Mouse (Mus musculus): ENCODE data around the gene Srcin1. TPM values are rescaled to one million over a fixed set of nuclear protein-coding genes. Genes with fewer than 3 reads are reported as not detected.

The Srcin1 gene
- polyA plus RNA-seq (2014; fragmentation: Nextera tagmentation; extraction: Ambion mirVana) = 0.49 and 0.64 TPM in 2 replicates

DNA sequence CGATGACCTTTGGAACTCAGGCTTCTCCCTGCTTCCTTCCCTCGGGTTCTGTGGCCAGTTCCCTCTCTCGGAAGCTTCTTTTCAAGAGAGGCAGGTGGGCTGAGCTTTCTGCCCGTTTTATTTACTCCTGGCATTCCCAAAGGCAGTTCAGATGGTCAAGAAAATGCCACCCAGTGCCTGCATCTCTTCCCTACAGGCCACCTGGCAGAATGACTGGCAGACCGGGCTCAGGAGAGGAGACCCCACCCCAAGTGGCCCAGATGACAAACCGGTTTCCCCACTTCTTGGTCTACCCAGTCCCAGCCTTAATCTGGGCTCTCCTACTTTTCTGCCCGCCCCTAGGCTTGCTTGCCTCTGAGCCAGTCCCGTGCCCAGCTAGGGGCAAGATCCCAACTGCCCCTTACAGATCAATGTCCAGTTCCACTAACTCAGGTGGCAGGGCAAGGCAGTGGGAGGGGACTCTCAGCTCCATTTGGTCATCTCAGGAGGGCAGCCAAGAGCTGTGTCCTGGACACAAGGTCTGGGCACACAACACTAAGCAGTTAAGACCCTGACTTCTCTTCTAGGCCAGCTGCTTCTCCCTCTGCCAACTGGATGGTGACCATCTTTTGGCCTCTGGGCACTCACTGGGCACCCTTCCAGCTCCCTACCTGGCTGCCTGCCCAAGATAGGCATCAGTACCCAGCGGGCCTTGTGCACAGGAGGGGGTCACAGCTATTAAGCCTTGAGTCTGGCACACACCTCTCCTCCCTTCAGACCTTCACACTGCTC is at the start of gene Srcin1:
Srcin1 (minus strand) TSS at position 51 of the 771 bp plus-strand sequence.
- WGBS = 30% methylated on average over 9 of the region's 9 CpGs
- peak within 1 kb of the TSS; percentile 55 for H3K9ac ChIP-seq (replicated peaks; ENCODE audit: low read depth, low read length)
- no peak within 1 kb of the TSS for H3K27ac ChIP-seq (ENCODE audit: low read length)
- H3K36me3 ChIP-seq (ENCODE audit: control insufficient read depth, insufficient read depth, low read length) = no peaks in the 10 kb centered on the region
- no peaks in the 10 kb centered on the region for H3K9me3 ChIP-seq (ENCODE audit: control insufficient read depth, low read depth, low read length)
- H3K27me3 ChIP-seq (ENCODE audit: control insufficient read depth, insufficient read depth, low read length) = peaks cover 26% of the 10 kb centered on the region
- peak within 1 kb of the TSS; percentile 57 for H3K4me3 ChIP-seq (ENCODE audit: low read depth, low read length)
- ATAC-seq (ENCODE audit: insufficient number of reproducible peaks, insufficient read depth, low FRiP score, low read depth) = peak; percentile 56; the same call in 1 of the 2 replicates
- H3K4me1 ChIP-seq (ENCODE audit: control insufficient read depth, insufficient read depth, low read length) = peaks cover 8% of the 10 kb centered on the region
- H3K4me2 ChIP-seq (replicated peaks; ENCODE audit: low read depth, low read length) = peak within 1 kb of the TSS; percentile 99

DNA sequence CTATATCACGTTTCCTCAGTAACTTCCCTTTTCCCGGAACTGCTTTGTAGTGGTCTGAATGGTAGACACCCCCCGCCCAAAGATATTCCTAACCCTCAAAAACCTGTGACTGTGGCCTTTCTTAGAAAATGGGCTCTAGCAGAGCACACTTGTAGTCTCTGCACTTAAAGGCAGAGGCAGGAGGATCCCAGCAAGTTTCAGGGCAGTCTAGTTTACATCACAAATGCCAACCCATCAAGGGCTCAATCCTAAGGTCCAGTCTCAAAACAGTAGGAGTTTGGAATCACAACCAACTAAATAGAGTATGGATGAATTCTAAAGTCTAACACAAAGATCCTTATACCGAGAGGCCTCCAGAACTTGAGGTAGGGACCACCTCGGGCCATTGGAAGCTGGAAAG is 49.6 kb upstream of the Srcin1 start:
- Histone ChIP-seq H3K9ac (replicated peaks; ENCODE audit: low read depth, low read length) (no peak overlapping the region), H3K27ac (ENCODE audit: low read length) (no peak overlapping the region), H3K4me3 (ENCODE audit: low read depth, low read length) (no peak overlapping the region), H3K4me1 (ENCODE audit: control insufficient read depth, insufficient read depth, low read length) (peaks cover 17% of the 10 kb centered on the region; the same call in 1 of the 2 replicates), H3K36me3 (ENCODE audit: control insufficient read depth, insufficient read depth, low read length) (no peaks in the 10 kb centered on the region), H3K27me3 (ENCODE audit: control insufficient read depth, insufficient read depth, low read length) (peaks cover 34% of the 10 kb centered on the region), H3K9me3 (ENCODE audit: control insufficient read depth, low read depth, low read length) (no peaks in the 10 kb centered on the region), H3K4me2 (replicated peaks; ENCODE audit: low read depth, low read length) (no peak overlapping the region)
- 76% methylated on average over 5 of the region's 5 CpGs for WGBS
- no peak for ATAC-seq (ENCODE audit: insufficient number of reproducible peaks, insufficient read depth, low FRiP score, low read depth)

DNA sequence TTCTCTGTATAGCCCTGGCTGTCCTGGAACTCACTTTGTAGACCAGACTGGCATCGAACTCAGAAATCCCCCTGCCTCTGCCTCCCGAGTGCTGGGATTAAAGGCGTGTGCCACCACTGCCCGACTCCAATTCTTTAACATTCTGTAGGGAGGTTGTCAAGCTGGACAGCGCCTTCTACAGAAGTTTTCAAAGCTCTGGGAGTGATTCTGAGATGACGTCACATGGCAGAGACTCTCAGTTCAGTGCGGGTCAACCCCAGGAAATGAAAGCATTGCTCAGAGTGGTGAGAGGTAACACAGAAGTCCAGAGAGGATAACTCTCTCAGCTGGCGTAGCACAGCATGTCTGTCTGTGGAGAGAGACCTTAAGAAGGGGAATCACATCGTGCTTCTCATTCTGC is 47.2 kb upstream of the Srcin1 start:
- ATAC-seq (ENCODE audit: insufficient number of reproducible peaks, insufficient read depth, low FRiP score, low read depth) = no peak
- peaks cover 22% of the 10 kb centered on the region; the same call in 1 of the 2 replicates for H3K27me3 ChIP-seq (ENCODE audit: control insufficient read depth, insufficient read depth, low read length)
- H3K27ac ChIP-seq (ENCODE audit: low read length) = no peak overlapping the region
- no peaks in the 10 kb centered on the region for H3K9me3 ChIP-seq (ENCODE audit: control insufficient read depth, low read depth, low read length)
- no peak overlapping the region for H3K4me2 ChIP-seq (replicated peaks; ENCODE audit: low read depth, low read length)
- H3K4me3 ChIP-seq (ENCODE audit: low read depth, low read length) = no peak overlapping the region
- no peak overlapping the region for H3K9ac ChIP-seq (replicated peaks; ENCODE audit: low read depth, low read length)
- no peaks in the 10 kb centered on the region for H3K36me3 ChIP-seq (ENCODE audit: control insufficient read depth, insufficient read depth, low read length)
- peaks cover 8% of the 10 kb centered on the region; the same call in 1 of the 2 replicates for H3K4me1 ChIP-seq (ENCODE audit: control insufficient read depth, insufficient read depth, low read length)
- WGBS = 60% methylated on average over 9 of the region's 9 CpGs

DNA sequence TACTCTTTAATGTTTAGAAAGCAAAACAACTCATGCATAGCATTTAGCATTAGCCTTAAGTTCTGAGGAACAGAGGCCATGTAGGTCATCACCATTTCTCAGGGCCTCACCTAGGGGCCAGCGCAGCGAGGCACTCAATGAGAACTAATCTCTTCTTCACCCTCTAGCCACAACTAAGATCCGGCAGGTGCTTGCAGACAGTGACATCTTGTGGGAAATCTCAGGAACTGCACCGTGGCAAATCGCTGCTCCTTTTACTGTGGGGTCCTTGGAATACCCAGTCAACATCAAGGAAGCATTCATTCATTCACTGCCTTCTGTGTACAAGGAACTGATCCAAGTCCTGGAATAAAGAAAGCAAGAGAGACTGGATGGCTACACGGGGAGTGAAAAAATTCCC is 46.5 kb upstream of the Srcin1 start:
- Histone ChIP-seq H3K9ac (replicated peaks; ENCODE audit: low read depth, low read length) (no peak overlapping the region), H3K4me2 (replicated peaks; ENCODE audit: low read depth, low read length) (no peak overlapping the region), H3K36me3 (ENCODE audit: control insufficient read depth, insufficient read depth, low read length) (no peaks in the 10 kb centered on the region), H3K27me3 (ENCODE audit: control insufficient read depth, insufficient read depth, low read length) (peaks cover 17% of the 10 kb centered on the region; the same call in 1 of the 2 replicates), H3K27ac (ENCODE audit: low read length) (no peak overlapping the region), H3K4me1 (ENCODE audit: control insufficient read depth, insufficient read depth, low read length) (0 out of 2 replicates have a peak, but pooled peaks cover 7% of the 10 kb centered on the region), H3K4me3 (ENCODE audit: low read depth, low read length) (no peak overlapping the region), H3K9me3 (ENCODE audit: control insufficient read depth, low read depth, low read length) (no peaks in the 10 kb centered on the region)
- 2% methylated on average over 6 of the region's 6 CpGs for WGBS
- no peak for ATAC-seq (ENCODE audit: insufficient number of reproducible peaks, insufficient read depth, low FRiP score, low read depth)

DNA sequence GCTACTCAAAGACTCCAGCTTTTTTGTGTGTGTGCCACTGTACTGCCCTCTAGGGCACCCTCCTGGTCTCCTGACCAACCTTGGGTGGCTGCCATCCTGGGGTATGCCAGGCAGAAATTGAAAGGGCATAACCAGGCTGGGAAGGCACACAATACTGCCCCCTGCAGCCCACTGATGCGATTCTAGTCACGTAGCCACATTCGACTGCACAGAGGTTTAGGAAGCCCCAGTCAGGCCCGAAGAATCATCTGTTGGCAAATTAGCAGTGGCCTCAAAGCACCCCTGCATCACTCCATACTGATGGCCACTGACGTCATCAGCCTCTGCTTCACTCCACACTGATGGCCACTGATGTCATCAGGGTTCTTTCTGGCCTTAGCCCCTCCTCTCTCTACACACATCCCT is 43.4 kb upstream of the Srcin1 start:
- no peaks in the 10 kb centered on the region for H3K36me3 ChIP-seq (ENCODE audit: control insufficient read depth, insufficient read depth, low read length)
- no peaks in the 10 kb centered on the region for H3K27me3 ChIP-seq (ENCODE audit: control insufficient read depth, insufficient read depth, low read length)
- H3K4me3 ChIP-seq (ENCODE audit: low read depth, low read length) = no peak overlapping the region
- WGBS = 45% methylated on average over 5 of the region's 5 CpGs
- H3K27ac ChIP-seq (ENCODE audit: low read length) = no peak overlapping the region
- H3K4me2 ChIP-seq (replicated peaks; ENCODE audit: low read depth, low read length) = no peak overlapping the region
- no peak for ATAC-seq (ENCODE audit: insufficient number of reproducible peaks, insufficient read depth, low FRiP score, low read depth)
- H3K9ac ChIP-seq (replicated peaks; ENCODE audit: low read depth, low read length) = no peak overlapping the region
- no peaks in the 10 kb centered on the region for H3K4me1 ChIP-seq (ENCODE audit: control insufficient read depth, insufficient read depth, low read length)
- no peaks in the 10 kb centered on the region for H3K9me3 ChIP-seq (ENCODE audit: control insufficient read depth, low read depth, low read length)

DNA sequence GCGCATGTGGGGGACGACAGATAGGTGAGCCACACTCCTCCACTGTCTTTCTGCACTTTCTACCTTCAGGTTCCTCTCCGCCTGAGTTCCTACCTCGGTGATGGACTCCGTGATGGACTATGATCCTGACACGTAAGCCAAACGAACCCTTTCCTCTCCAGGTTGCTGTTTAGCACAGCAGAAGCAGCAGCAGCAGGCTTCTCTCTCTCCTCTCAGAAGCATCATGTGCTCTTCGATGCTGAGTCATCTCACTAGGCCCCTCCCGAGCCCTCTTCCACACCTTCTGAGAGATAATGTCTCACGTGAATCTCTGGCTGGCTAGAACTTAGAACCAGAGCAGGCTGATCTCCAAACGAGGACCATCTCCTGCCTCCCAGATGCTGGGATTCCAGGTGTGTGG is 42.4 kb upstream of the Srcin1 start:
- Histone ChIP-seq H3K4me3 (ENCODE audit: low read depth, low read length) (no peak overlapping the region), H3K27me3 (ENCODE audit: control insufficient read depth, insufficient read depth, low read length) (no peaks in the 10 kb centered on the region), H3K4me1 (ENCODE audit: control insufficient read depth, insufficient read depth, low read length) (no peaks in the 10 kb centered on the region), H3K27ac (ENCODE audit: low read length) (no peak overlapping the region), H3K4me2 (replicated peaks; ENCODE audit: low read depth, low read length) (no peak overlapping the region), H3K9me3 (ENCODE audit: control insufficient read depth, low read depth, low read length) (no peaks in the 10 kb centered on the region), H3K36me3 (ENCODE audit: control insufficient read depth, insufficient read depth, low read length) (no peaks in the 10 kb centered on the region), H3K9ac (replicated peaks; ENCODE audit: low read depth, low read length) (no peak overlapping the region)
- ATAC-seq (ENCODE audit: insufficient number of reproducible peaks, insufficient read depth, low FRiP score, low read depth) = no peak
- WGBS = 30% methylated on average over 11 of the region's 11 CpGs

DNA sequence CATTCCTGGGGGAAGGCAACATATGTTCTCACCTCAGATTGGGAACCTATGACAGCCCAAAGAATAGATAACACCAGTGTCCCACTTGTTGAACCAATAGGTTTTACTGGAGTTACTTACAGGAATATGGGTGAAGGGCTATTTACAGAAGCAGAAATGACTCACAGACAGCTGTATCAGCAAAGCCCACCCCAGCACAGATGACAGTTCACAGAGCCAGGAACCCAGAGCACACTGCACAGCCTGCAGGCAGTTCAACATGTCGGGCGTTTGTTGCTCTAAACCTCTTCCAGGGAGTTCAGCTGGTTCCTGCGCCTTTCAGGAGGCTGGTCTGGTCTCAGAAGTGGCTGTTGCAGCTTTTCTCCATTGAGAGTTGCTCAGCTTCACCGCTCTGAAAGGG is 39.3 kb upstream of the Srcin1 start:
- Histone ChIP-seq H3K27me3 (ENCODE audit: control insufficient read depth, insufficient read depth, low read length) (no peaks in the 10 kb centered on the region), H3K4me1 (ENCODE audit: control insufficient read depth, insufficient read depth, low read length) (no peaks in the 10 kb centered on the region), H3K4me2 (replicated peaks; ENCODE audit: low read depth, low read length) (no peak overlapping the region), H3K4me3 (ENCODE audit: low read depth, low read length) (no peak overlapping the region), H3K36me3 (ENCODE audit: control insufficient read depth, insufficient read depth, low read length) (no peaks in the 10 kb centered on the region), H3K27ac (ENCODE audit: low read length) (no peak overlapping the region), H3K9ac (replicated peaks; ENCODE audit: low read depth, low read length) (no peak overlapping the region), H3K9me3 (ENCODE audit: control insufficient read depth, low read depth, low read length) (no peaks in the 10 kb centered on the region)
- ATAC-seq (ENCODE audit: insufficient number of reproducible peaks, insufficient read depth, low FRiP score, low read depth) = no peak
- 70% methylated on average over 4 of the region's 4 CpGs for WGBS

DNA sequence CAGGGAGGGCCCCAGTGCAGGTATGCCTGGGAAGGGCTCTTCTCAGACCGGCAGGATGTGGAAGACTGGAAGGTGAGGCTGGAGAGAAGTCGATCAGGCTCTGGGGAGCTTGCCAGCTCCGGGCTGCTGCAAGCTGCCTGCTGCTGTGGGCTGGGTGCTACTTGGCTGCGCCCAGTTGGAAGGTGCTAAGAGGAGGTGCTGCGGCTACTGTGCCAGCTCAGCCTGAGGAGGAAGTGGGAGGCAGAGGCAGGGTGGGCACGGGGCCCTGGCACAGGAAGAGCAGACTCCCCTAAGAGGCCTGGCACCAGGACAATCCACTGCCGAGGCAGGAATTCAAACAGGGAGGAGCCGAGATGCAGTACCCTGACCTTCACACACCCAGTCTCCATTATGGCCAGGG is 35.1 kb upstream of the Srcin1 start:
- Histone ChIP-seq H3K9ac (replicated peaks; ENCODE audit: low read depth, low read length) (no peak overlapping the region), H3K4me2 (replicated peaks; ENCODE audit: low read depth, low read length) (no peak overlapping the region), H3K27ac (ENCODE audit: low read length) (no peak overlapping the region), H3K4me3 (ENCODE audit: low read depth, low read length) (no peak overlapping the region), H3K4me1 (ENCODE audit: control insufficient read depth, insufficient read depth, low read length) (no peaks in the 10 kb centered on the region), H3K27me3 (ENCODE audit: control insufficient read depth, insufficient read depth, low read length) (no peaks in the 10 kb centered on the region), H3K36me3 (ENCODE audit: control insufficient read depth, insufficient read depth, low read length) (no peaks in the 10 kb centered on the region), H3K9me3 (ENCODE audit: control insufficient read depth, low read depth, low read length) (no peaks in the 10 kb centered on the region)
- no peak for ATAC-seq (ENCODE audit: insufficient number of reproducible peaks, insufficient read depth, low FRiP score, low read depth)
- 68% methylated on average over 8 of the region's 8 CpGs for WGBS

DNA sequence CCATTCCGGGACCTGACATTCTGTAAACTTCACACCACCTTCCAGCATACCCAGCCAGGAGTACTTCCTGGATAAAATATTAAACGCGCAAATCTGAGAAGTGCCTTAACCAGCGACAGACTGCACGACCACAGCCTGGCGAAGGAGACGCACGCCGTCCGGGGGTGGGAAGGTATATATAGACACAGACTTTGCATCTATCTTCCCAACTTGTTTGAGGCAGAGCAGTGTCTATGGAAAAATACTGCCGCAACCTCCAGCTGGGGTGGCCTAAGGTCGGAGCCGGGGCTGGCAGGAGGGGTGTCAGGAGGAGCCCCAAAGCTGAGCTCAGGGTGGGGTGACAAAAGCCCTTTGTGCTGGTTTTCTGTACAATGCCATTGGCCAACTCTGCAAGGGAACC is 33.8 kb upstream of the Srcin1 start:
- no peak overlapping the region for H3K4me3 ChIP-seq (ENCODE audit: low read depth, low read length)
- H3K27me3 ChIP-seq (ENCODE audit: control insufficient read depth, insufficient read depth, low read length) = no peaks in the 10 kb centered on the region
- no peak for ATAC-seq (ENCODE audit: insufficient number of reproducible peaks, insufficient read depth, low FRiP score, low read depth)
- WGBS = 85% methylated on average over 13 of the region's 13 CpGs
- H3K4me2 ChIP-seq (replicated peaks; ENCODE audit: low read depth, low read length) = no peak overlapping the region
- H3K36me3 ChIP-seq (ENCODE audit: control insufficient read depth, insufficient read depth, low read length) = no peaks in the 10 kb centered on the region
- no peaks in the 10 kb centered on the region for H3K9me3 ChIP-seq (ENCODE audit: control insufficient read depth, low read depth, low read length)
- H3K4me1 ChIP-seq (ENCODE audit: control insufficient read depth, insufficient read depth, low read length) = no peaks in the 10 kb centered on the region
- H3K9ac ChIP-seq (replicated peaks; ENCODE audit: low read depth, low read length) = no peak overlapping the region
- no peak overlapping the region for H3K27ac ChIP-seq (ENCODE audit: low read length)
